Mouse (Mus musculus): ENCODE measurements around the gene Shb. TPM values are rescaled to one million over a fixed set of nuclear protein-coding genes. Genes with fewer than 3 reads are reported as not detected.

Gene Shb
- polyA plus RNA-seq, 1 experiment from 2014 or later = 3.5 TPM

DNA sequence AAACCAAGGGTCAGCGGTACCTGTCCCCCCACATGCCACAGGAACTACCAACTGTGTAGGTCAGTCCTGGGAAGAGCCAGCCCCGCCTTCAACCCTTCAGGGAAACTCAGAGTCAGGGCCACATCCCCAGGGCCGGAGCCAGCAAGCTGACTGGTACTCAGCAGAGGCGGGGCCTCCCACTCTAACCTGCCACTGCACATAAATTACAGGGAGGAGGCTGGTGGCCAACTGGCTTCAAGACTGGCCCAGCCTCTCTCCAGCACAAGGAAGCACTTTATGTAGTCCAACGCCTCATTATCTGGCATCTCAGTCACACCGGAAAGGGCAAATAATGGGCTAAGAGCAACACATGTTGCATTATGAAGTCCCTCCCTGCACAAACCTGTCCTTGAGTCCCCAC is 22.1 kb downstream of the Shb start:
- no peaks in the 10 kb centered on the region for H3K27me3 ChIP-seq (ENCODE audit: control insufficient read depth, insufficient read depth, low read depth, low read length)
- H3K4me3 ChIP-seq (ENCODE audit: low read depth, low read length) = no peak overlapping the region
- peaks cover 28% of the 10 kb centered on the region for H3K4me1 ChIP-seq (ENCODE audit: control insufficient read depth, insufficient read depth, low read length)
- H3K9ac ChIP-seq (ENCODE audit: low read depth, low read length) = no peak overlapping the region
- ATAC-seq = no peak
- no peak overlapping the region for H3K27ac ChIP-seq (ENCODE audit: low read length)
- H3K4me2 ChIP-seq (ENCODE audit: low read length) = no peak overlapping the region
- 57% methylated on average over 6 of the region's 6 CpGs for WGBS
- H3K9me3 ChIP-seq (replicated peaks; ENCODE audit: control insufficient read depth, low read length, poor library complexity, severe bottlenecking) = no peaks in the 10 kb centered on the region
- no peaks in the 10 kb centered on the region for H3K36me3 ChIP-seq (ENCODE audit: control insufficient read depth, insufficient read depth, low read length)

- Histone ChIP-seq H3K4me3 (ENCODE audit: low read depth, low read length) (no peak overlapping the region), H3K9me3 (replicated peaks; ENCODE audit: control insufficient read depth, low read length, poor library complexity, severe bottlenecking) (no peaks in the 10 kb centered on the region), H3K4me1 (ENCODE audit: control insufficient read depth, insufficient read depth, low read length) (peaks cover 26% of the 10 kb centered on the region), H3K27me3 (ENCODE audit: control insufficient read depth, insufficient read depth, low read depth, low read length) (no peaks in the 10 kb centered on the region), H3K9ac (ENCODE audit: low read depth, low read length) (no peak overlapping the region), H3K4me2 (ENCODE audit: low read length) (no peak overlapping the region), H3K36me3 (ENCODE audit: control insufficient read depth, insufficient read depth, low read length) (no peaks in the 10 kb centered on the region), H3K27ac (ENCODE audit: low read length) (peak overlapping the region; percentile 47; the same call in 1 of the 2 replicates)
- 90% methylated on average over 4 of the region's 4 CpGs for WGBS
- ATAC-seq = no peak
Observed at GRCm38 (mm10) chr4:45509416-45509815, 22.9 kb downstream of the Shb start.

- H3K4me2 ChIP-seq (ENCODE audit: low read length) = no peak overlapping the region
- no peak overlapping the region for H3K4me3 ChIP-seq (ENCODE audit: low read depth, low read length)
- peaks cover 17% of the 10 kb centered on the region for H3K4me1 ChIP-seq (ENCODE audit: control insufficient read depth, insufficient read depth, low read length)
- no peaks in the 10 kb centered on the region for H3K9me3 ChIP-seq (replicated peaks; ENCODE audit: control insufficient read depth, low read length, poor library complexity, severe bottlenecking)
- no peaks in the 10 kb centered on the region for H3K36me3 ChIP-seq (ENCODE audit: control insufficient read depth, insufficient read depth, low read length)
- 24% methylated on average over 6 of the region's 6 CpGs for WGBS
- H3K27me3 ChIP-seq (ENCODE audit: control insufficient read depth, insufficient read depth, low read depth, low read length) = no peaks in the 10 kb centered on the region
- peak overlapping the region; percentile 47; the same call in 1 of the 2 replicates for H3K27ac ChIP-seq (ENCODE audit: low read length)
- H3K9ac ChIP-seq (ENCODE audit: low read depth, low read length) = peak overlapping the region; percentile 37; the same call in 1 of the 2 replicates
- peak; percentile 33; the same call in 1 of the 2 replicates for ATAC-seq
Observed at GRCm38 (mm10) chr4:45508469-45508868, 23.8 kb downstream of the Shb start.

- no peak overlapping the region for H3K9ac ChIP-seq (ENCODE audit: low read depth, low read length)
- ATAC-seq = no peak
- H3K9me3 ChIP-seq (replicated peaks; ENCODE audit: control insufficient read depth, low read length, poor library complexity, severe bottlenecking) = no peaks in the 10 kb centered on the region
- WGBS = 76% methylated on average over 1 of the region's 1 CpGs
- H3K36me3 ChIP-seq (ENCODE audit: control insufficient read depth, insufficient read depth, low read length) = no peaks in the 10 kb centered on the region
- H3K27me3 ChIP-seq (ENCODE audit: control insufficient read depth, insufficient read depth, low read depth, low read length) = no peaks in the 10 kb centered on the region
- H3K4me3 ChIP-seq (ENCODE audit: low read depth, low read length) = no peak overlapping the region
- no peak overlapping the region for H3K4me2 ChIP-seq (ENCODE audit: low read length)
- peaks cover 14% of the 10 kb centered on the region for H3K4me1 ChIP-seq (ENCODE audit: control insufficient read depth, insufficient read depth, low read length)
- H3K27ac ChIP-seq (ENCODE audit: low read length) = no peak overlapping the region
Observed at GRCm38 (mm10) chr4:45507476-45507875, 24.8 kb downstream of the Shb start.

DNA sequence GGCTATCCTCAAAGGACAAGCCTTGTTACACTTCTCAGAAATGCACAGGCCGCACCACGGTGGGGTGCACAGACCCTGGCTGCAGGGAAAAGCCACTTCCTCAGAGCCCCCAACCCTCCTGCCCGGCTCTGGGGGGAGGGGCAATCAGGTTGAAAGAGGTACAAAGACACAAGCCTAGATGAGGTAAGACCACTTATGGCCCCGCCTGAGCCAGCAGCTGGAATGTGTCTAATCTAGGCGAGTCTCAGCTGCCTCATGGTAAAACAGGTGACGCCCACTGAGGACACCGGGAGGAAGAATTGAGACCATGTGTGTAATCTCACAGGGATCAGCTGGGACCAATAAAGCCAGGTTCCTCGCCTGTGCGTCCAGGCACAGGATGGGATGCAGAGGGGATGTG is 25.2 kb downstream of the Shb start:
- no peak overlapping the region for H3K4me3 ChIP-seq (ENCODE audit: low read depth, low read length)
- H3K27ac ChIP-seq (ENCODE audit: low read length) = no peak overlapping the region
- no peak for ATAC-seq
- H3K4me2 ChIP-seq (ENCODE audit: low read length) = no peak overlapping the region
- H3K9ac ChIP-seq (ENCODE audit: low read depth, low read length) = no peak overlapping the region
- H3K4me1 ChIP-seq (ENCODE audit: control insufficient read depth, insufficient read depth, low read length) = peaks cover 14% of the 10 kb centered on the region
- no peaks in the 10 kb centered on the region for H3K36me3 ChIP-seq (ENCODE audit: control insufficient read depth, insufficient read depth, low read length)
- no peaks in the 10 kb centered on the region for H3K9me3 ChIP-seq (replicated peaks; ENCODE audit: control insufficient read depth, low read length, poor library complexity, severe bottlenecking)
- H3K27me3 ChIP-seq (ENCODE audit: control insufficient read depth, insufficient read depth, low read depth, low read length) = no peaks in the 10 kb centered on the region
- WGBS = 70% methylated on average over 9 of the region's 9 CpGs

- Histone ChIP-seq H3K4me1 (ENCODE audit: control insufficient read depth, insufficient read depth, low read length) (peaks cover 14% of the 10 kb centered on the region), H3K9me3 (replicated peaks; ENCODE audit: control insufficient read depth, low read length, poor library complexity, severe bottlenecking) (no peaks in the 10 kb centered on the region), H3K36me3 (ENCODE audit: control insufficient read depth, insufficient read depth, low read length) (no peaks in the 10 kb centered on the region), H3K4me2 (ENCODE audit: low read length) (no peak overlapping the region), H3K9ac (ENCODE audit: low read depth, low read length) (no peak overlapping the region), H3K4me3 (ENCODE audit: low read depth, low read length) (no peak overlapping the region), H3K27ac (ENCODE audit: low read length) (no peak overlapping the region), H3K27me3 (ENCODE audit: control insufficient read depth, insufficient read depth, low read depth, low read length) (no peaks in the 10 kb centered on the region)
- 71% methylated on average over 5 of the region's 5 CpGs for WGBS
- ATAC-seq = no peak
Observed at GRCm38 (mm10) chr4:45506613-45507012, 25.7 kb downstream of the Shb start.

GRCm38 (mm10) chr4:45505671-45506070 is 26.6 kb downstream of the Shb start:
- whole genome bisulfite sequencing = 92% methylated on average over 2 of the region's 2 CpGs
- no peak overlapping the region for H3K9ac ChIP-seq (ENCODE audit: low read depth, low read length)
- H3K4me2 ChIP-seq (ENCODE audit: low read length) = no peak overlapping the region
- no peak overlapping the region for H3K4me3 ChIP-seq (ENCODE audit: low read depth, low read length)
- H3K4me1 ChIP-seq (ENCODE audit: control insufficient read depth, insufficient read depth, low read length) = peaks cover 14% of the 10 kb centered on the region
- H3K27me3 ChIP-seq (ENCODE audit: control insufficient read depth, insufficient read depth, low read depth, low read length) = no peaks in the 10 kb centered on the region
- H3K27ac ChIP-seq (ENCODE audit: low read length) = no peak overlapping the region
- H3K9me3 ChIP-seq (replicated peaks; ENCODE audit: control insufficient read depth, low read length, poor library complexity, severe bottlenecking) = no peaks in the 10 kb centered on the region
- H3K36me3 ChIP-seq (ENCODE audit: control insufficient read depth, insufficient read depth, low read length) = no peaks in the 10 kb centered on the region
- ATAC-seq = no peak

DNA sequence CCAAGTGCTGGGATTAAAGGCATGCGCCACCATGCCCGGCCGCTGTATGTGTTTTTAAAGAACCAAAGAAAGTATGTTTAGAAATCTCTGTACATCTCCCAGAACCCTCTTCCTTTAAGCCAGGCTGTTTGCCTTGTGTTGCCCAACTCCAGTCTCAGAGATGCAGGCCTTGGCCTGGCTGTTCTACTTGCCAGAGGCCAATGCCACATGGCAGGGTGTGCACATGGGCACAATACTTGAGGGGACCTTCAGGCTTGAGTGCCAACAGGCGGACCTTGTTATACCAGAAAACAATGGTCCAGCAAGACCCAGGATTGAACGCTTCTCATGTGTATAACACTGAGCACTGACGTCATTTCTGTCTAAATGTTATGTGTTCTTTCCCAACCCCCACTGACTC is 27.1 kb downstream of the Shb start:
- Histone ChIP-seq H3K36me3 (ENCODE audit: control insufficient read depth, insufficient read depth, low read length) (no peaks in the 10 kb centered on the region), H3K9ac (ENCODE audit: low read depth, low read length) (no peak overlapping the region), H3K9me3 (replicated peaks; ENCODE audit: control insufficient read depth, low read length, poor library complexity, severe bottlenecking) (no peaks in the 10 kb centered on the region), H3K4me1 (ENCODE audit: control insufficient read depth, insufficient read depth, low read length) (peaks cover 14% of the 10 kb centered on the region), H3K4me2 (ENCODE audit: low read length) (no peak overlapping the region), H3K4me3 (ENCODE audit: low read depth, low read length) (no peak overlapping the region), H3K27me3 (ENCODE audit: control insufficient read depth, insufficient read depth, low read depth, low read length) (no peaks in the 10 kb centered on the region), H3K27ac (ENCODE audit: low read length) (no peak overlapping the region)
- 89% methylated on average over 6 of the region's 6 CpGs for WGBS
- no peak for ATAC-seq

- Histone ChIP-seq H3K9ac (ENCODE audit: low read depth, low read length) (no peak overlapping the region), H3K4me1 (ENCODE audit: control insufficient read depth, insufficient read depth, low read length) (peaks cover 17% of the 10 kb centered on the region), H3K27me3 (ENCODE audit: control insufficient read depth, insufficient read depth, low read depth, low read length) (no peaks in the 10 kb centered on the region), H3K9me3 (replicated peaks; ENCODE audit: control insufficient read depth, low read length, poor library complexity, severe bottlenecking) (no peaks in the 10 kb centered on the region), H3K4me3 (ENCODE audit: low read depth, low read length) (no peak overlapping the region), H3K4me2 (ENCODE audit: low read length) (no peak overlapping the region), H3K36me3 (ENCODE audit: control insufficient read depth, insufficient read depth, low read length) (no peaks in the 10 kb centered on the region), H3K27ac (ENCODE audit: low read length) (no peak overlapping the region)
- no peak for ATAC-seq
- WGBS = 54% methylated on average over 3 of the region's 3 CpGs
Observed at GRCm38 (mm10) chr4:45503816-45504215, 28.5 kb downstream of the Shb start.
